Mouse (Mus musculus) liver, embryonic 15.5 days (tissue): Measurements from ENCODE around the gene Sdsl. TPM values are rescaled to one million over a fixed set of nuclear protein-coding genes. Genes with fewer than 3 reads are reported as not detected.

Source experiments
- ATAC-seq: fragments of 200-750 bp; cut with Nextera tagmentation; 2 replicates; pipeline ENCODE4 v1.8.0; 2017; ENCODE audit warnings: moderate number of reproducible peaks, mild to moderate bottlenecking, moderate library complexity; ENCODE audit not compliant: insufficient read depth
- H3K27ac ChIP-seq: fragments of 300-500 bp; sonication (generic); replicated peaks from 2 replicates; pipeline ENCODE4 v1.5.1; 2015; ENCODE audit warnings: mild to moderate bottlenecking, inconsistent platforms
- H3K27me3 ChIP-seq: fragments of 300-500 bp; sonication (generic); 2 replicates; pipeline ENCODE4 v1.6.1; 2015; ENCODE audit warnings: mild to moderate bottlenecking, inconsistent platforms
- H3K36me3 ChIP-seq: fragments of 300-500 bp; sonication (generic); replicated peaks from 2 replicates; pipeline ENCODE4 v1.6.1; 2015; ENCODE audit warnings: moderate library complexity, mild to moderate bottlenecking, inconsistent platforms
- H3K4me1 ChIP-seq: fragments of 300-500 bp; sonication (generic); replicated peaks from 2 replicates; pipeline ENCODE4 v1.6.1; 2015; ENCODE audit warnings: inconsistent platforms
- H3K4me2 ChIP-seq: fragments of 300-500 bp; sonication (generic); 2 replicates; pipeline ENCODE4 v1.6.1; 2015; ENCODE audit warnings: moderate library complexity, mild to moderate bottlenecking, inconsistent platforms
- H3K4me3 ChIP-seq: fragments of 300-500 bp; sonication (generic); replicated peaks from 2 replicates; pipeline ENCODE4 v1.5.1; 2015; ENCODE audit warnings: mild to moderate bottlenecking, inconsistent platforms
- H3K9ac ChIP-seq: fragments of 300-500 bp; sonication (generic); 2 replicates; pipeline ENCODE4 v1.6.1; 2015; ENCODE audit warnings: moderate library complexity, mild to moderate bottlenecking, inconsistent platforms
- H3K9me3 ChIP-seq: fragments of 300-500 bp; sonication (generic); replicated peaks from 2 replicates; pipeline ENCODE4 v1.6.1; 2016; ENCODE audit warnings: inconsistent platforms
- whole genome bisulfite sequencing: fragments of 180-500 bp; shearing (Covaris S2); methylation state at CpG from one replicate; pipeline ENCODE4 v1.1.7; 2015; ENCODE audit warnings: mixed read lengths; ENCODE audit not compliant: insufficient replicate concordance; 5-methylcytosine and 5-hydroxymethylcytosine counted together
- polyA plus RNA-seq: library from polyadenylated mRNA; unstranded; fragments of >200 nt; fragmentation: Nextera tagmentation; extraction: Ambion mirVana; gene quantifications from 2 replicates; pipeline ENCODE4 v1.2.1, GENCODE M21; 2015

Sdsl gene
- polyA plus RNA-seq, 1 experiment from 2014 or later: 4.5 TPM

- no peaks in the 10 kb centered on the region for H3K4me1 ChIP-seq
- no peaks in the 10 kb centered on the region for H3K9me3 ChIP-seq
- no peaks in the 10 kb centered on the region for H3K27me3 ChIP-seq
- H3K9ac ChIP-seq: no peak overlapping the region
- H3K27ac ChIP-seq: no peak overlapping the region
- 80% methylated on average over 9 of the region's 9 CpGs for WGBS
- ATAC-seq: no peak
- H3K36me3 ChIP-seq: 0 out of 2 replicates have a peak, but pooled peaks cover 11% of the 10 kb centered on the region
- no peak overlapping the region for H3K4me3 ChIP-seq
- H3K4me2 ChIP-seq: no peak overlapping the region
Observed at GRCm38 (mm10) chr5:120493873-120494395, 21.3 kb upstream of the Sdsl start.

GRCm38 (mm10) chr5:120493440-120493839 is 20.8 kb upstream of the Sdsl start:
- Histone ChIP-seq H3K4me3 (no peak overlapping the region), H3K4me2 (no peak overlapping the region), H3K4me1 (no peaks in the 10 kb centered on the region), H3K27me3 (no peaks in the 10 kb centered on the region), H3K9me3 (no peaks in the 10 kb centered on the region), H3K36me3 (0 out of 2 replicates have a peak, but pooled peaks cover 12% of the 10 kb centered on the region), H3K27ac (no peak overlapping the region), H3K9ac (no peak overlapping the region)
- 84% methylated on average over 6 of the region's 6 CpGs for WGBS
- ATAC-seq: no peak

- Histone ChIP-seq H3K4me2 (no peak overlapping the region), H3K4me1 (no peaks in the 10 kb centered on the region), H3K9ac (no peak overlapping the region), H3K36me3 (0 out of 2 replicates have a peak, but pooled peaks cover 15% of the 10 kb centered on the region), H3K9me3 (no peaks in the 10 kb centered on the region), H3K27me3 (no peaks in the 10 kb centered on the region), H3K4me3 (no peak overlapping the region), H3K27ac (no peak overlapping the region)
- no peak for ATAC-seq
- 69% methylated on average over 11 of the region's 11 CpGs for WGBS
Observed at GRCm38 (mm10) chr5:120492437-120492836, 19.8 kb upstream of the Sdsl start.

- H3K9ac ChIP-seq: no peak overlapping the region
Observed at GRCm38 (mm10) chr5:120490679-120491192, 18.1 kb upstream of the Sdsl start.

GRCm38 (mm10) chr5:120487844-120488243 is 15.2 kb upstream of the Sdsl start:
- Histone ChIP-seq H3K27me3 (no peaks in the 10 kb centered on the region), H3K36me3 (peaks cover 17% of the 10 kb centered on the region), H3K4me2 (no peak overlapping the region), H3K9me3 (no peaks in the 10 kb centered on the region), H3K4me1 (no peaks in the 10 kb centered on the region), H3K4me3 (no peak overlapping the region), H3K27ac (no peak overlapping the region), H3K9ac (no peak overlapping the region)
- 76% methylated on average over 8 of the region's 8 CpGs for WGBS
- no peak for ATAC-seq

More at GRCm38 (mm10) chr5:120490679-120491192, 18.1 kb upstream of the Sdsl start:
- Histone ChIP-seq H3K36me3 (peaks cover 22% of the 10 kb centered on the region), H3K4me1 (no peaks in the 10 kb centered on the region), H3K4me2 (no peak overlapping the region), H3K27me3 (no peaks in the 10 kb centered on the region), H3K27ac (no peak overlapping the region), H3K9me3 (no peaks in the 10 kb centered on the region), H3K4me3 (no peak overlapping the region)
- ATAC-seq: no peak
- 81% methylated on average over 8 of the region's 8 CpGs for WGBS

GRCm38 (mm10) chr5:120483399-120483798 is 10.8 kb upstream of the Sdsl start:
- Histone ChIP-seq H3K9ac (no peak overlapping the region), H3K27me3 (peaks cover 21% of the 10 kb centered on the region), H3K4me3 (no peak overlapping the region), H3K9me3 (no peaks in the 10 kb centered on the region), H3K4me1 (no peaks in the 10 kb centered on the region), H3K36me3 (peaks cover 10% of the 10 kb centered on the region), H3K4me2 (no peak overlapping the region), H3K27ac (no peak overlapping the region)
- 77% methylated on average over 19 of the region's 19 CpGs for WGBS
- ATAC-seq: no peak

- Histone ChIP-seq H3K27ac (no peak overlapping the region), H3K4me3 (no peak overlapping the region), H3K9me3 (no peaks in the 10 kb centered on the region), H3K9ac (no peak overlapping the region), H3K36me3 (no peaks in the 10 kb centered on the region), H3K27me3 (peaks cover 42% of the 10 kb centered on the region), H3K4me1 (no peaks in the 10 kb centered on the region), H3K4me2 (no peak overlapping the region)
- no peak for ATAC-seq
- WGBS: 66% methylated on average over 9 of the region's 9 CpGs
Observed at GRCm38 (mm10) chr5:120481205-120481604, 8.6 kb upstream of the Sdsl start.

GRCm38 (mm10) chr5:120479538-120479937 is 6.9 kb upstream of the Sdsl start:
- ATAC-seq: no peak
- Histone ChIP-seq H3K9me3 (no peaks in the 10 kb centered on the region), H3K4me3 (no peak overlapping the region), H3K4me1 (no peaks in the 10 kb centered on the region), H3K36me3 (no peaks in the 10 kb centered on the region), H3K27me3 (peaks cover 51% of the 10 kb centered on the region), H3K27ac (no peak overlapping the region), H3K4me2 (no peak overlapping the region), H3K9ac (no peak overlapping the region)
- 43% methylated on average over 4 of the region's 4 CpGs for WGBS

GRCm38 (mm10) chr5:120477993-120478392 is 5.4 kb upstream of the Sdsl start:
- 68% methylated on average over 5 of the region's 5 CpGs for WGBS
- Histone ChIP-seq H3K4me3 (no peak overlapping the region), H3K4me2 (no peak overlapping the region), H3K36me3 (no peaks in the 10 kb centered on the region), H3K4me1 (no peaks in the 10 kb centered on the region), H3K9ac (no peak overlapping the region), H3K27me3 (peaks cover 57% of the 10 kb centered on the region), H3K27ac (no peak overlapping the region), H3K9me3 (no peaks in the 10 kb centered on the region)
- ATAC-seq: no peak

- Histone ChIP-seq H3K27ac (no peak within 1 kb of the TSS), H3K36me3 (no peaks in the 10 kb centered on the region), H3K4me2 (no peak within 1 kb of the TSS), H3K27me3 (peaks cover 53% of the 10 kb centered on the region), H3K9ac (no peak within 1 kb of the TSS), H3K4me1 (no peaks in the 10 kb centered on the region; the same call in 1 of the 2 replicates), H3K4me3 (no peak within 1 kb of the TSS), H3K9me3 (no peaks in the 10 kb centered on the region)
- ATAC-seq: no peak
- WGBS: 17% methylated on average over 13 of the region's 13 CpGs
Observed at GRCm38 (mm10) chr5:120476296-120476695, 3.7 kb upstream of the Sdsl start, which contains the start of gene Sds. Gene Sds (plus strand): TSS chr5:120476526.

- Histone ChIP-seq H3K4me2 (no peak overlapping the region), H3K36me3 (no peaks in the 10 kb centered on the region), H3K9me3 (no peaks in the 10 kb centered on the region), H3K27ac (no peak overlapping the region), H3K27me3 (peaks cover 49% of the 10 kb centered on the region), H3K9ac (no peak overlapping the region), H3K4me3 (no peak overlapping the region), H3K4me1 (no peaks in the 10 kb centered on the region; the same call in 1 of the 2 replicates)
- ATAC-seq: no peak
- WGBS: 43% methylated on average over 8 of the region's 8 CpGs
Observed at GRCm38 (mm10) chr5:120475861-120476260, 3.3 kb upstream of the Sdsl start.

- WGBS: 52% methylated on average over 2 of the region's 2 CpGs
- ATAC-seq: no peak
- no peak overlapping the region for H3K27ac ChIP-seq
Observed at GRCm38 (mm10) chr5:120473361-120473760, 751 bp upstream of the Sdsl start.

More at GRCm38 (mm10) chr5:120473361-120473760, 751 bp upstream of the Sdsl start:
- H3K9ac ChIP-seq: no peak overlapping the region
- H3K27me3 ChIP-seq: peaks cover 37% of the 10 kb centered on the region
- no peak overlapping the region for H3K4me2 ChIP-seq
- H3K4me1 ChIP-seq: peaks cover 3% of the 10 kb centered on the region; the same call in 1 of the 2 replicates
- H3K9me3 ChIP-seq: no peaks in the 10 kb centered on the region
- H3K36me3 ChIP-seq: no peaks in the 10 kb centered on the region
- H3K4me3 ChIP-seq: no peak overlapping the region
